Mouse (Mus musculus) cerebellum, adult 9-10 months (tissue): ENCODE data around the gene Htatip2.

Source experiments
- DNase-seq: peaks from one replicate; pipeline ENCODE4 v3.0.0; 2022

The Htatip2 gene

GRCm38 (mm10) chr7:49786618-49787382, 27.9 kb downstream of the Htatip2 start:
- no peak for DNase-seq

GRCm38 (mm10) chr7:49787383-49787645, 28.4 kb downstream of the Htatip2 start:
- no peak for DNase-seq

GRCm38 (mm10) chr7:49794304-49794703, 35.4 kb downstream of the Htatip2 start:
- DNase-seq: no peak

GRCm38 (mm10) chr7:49797171-49797570, 38.3 kb downstream of the Htatip2 start:
- no peak for DNase-seq

GRCm38 (mm10) chr7:49803511-49803910, 44.6 kb downstream of the Htatip2 start:
- DNase-seq: no peak

GRCm38 (mm10) chr7:49804638-49805165, 45.8 kb downstream of the Htatip2 start:
- DNase-seq: no peak

DNA sequence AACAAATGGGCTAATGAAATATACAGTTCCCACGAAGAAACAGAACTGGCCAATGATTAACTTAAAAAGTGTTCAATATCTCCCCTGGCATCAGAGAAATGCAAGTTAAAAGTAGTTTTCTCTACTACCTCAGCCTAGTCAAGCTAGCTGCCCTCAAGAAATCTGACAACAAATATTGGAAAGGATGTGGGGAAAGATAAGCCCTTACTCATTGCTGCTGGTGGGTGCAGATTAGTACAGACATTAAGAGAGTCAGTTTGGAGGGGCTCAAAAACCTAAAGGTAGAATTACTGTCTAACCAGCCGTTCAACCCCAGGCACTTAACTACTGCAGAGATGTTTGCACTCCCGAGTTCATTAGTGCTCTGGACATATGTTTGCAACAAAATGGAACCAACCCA, 46.7 kb downstream of the Htatip2 start:
- DNase-seq: no peak

GRCm38 (mm10) chr7:49807093-49807682, 48.3 kb downstream of the Htatip2 start:
- no peak for DNase-seq

GRCm38 (mm10) chr7:49807846-49808622, 49.1 kb downstream of the Htatip2 start:
- no peak for DNase-seq

- no peak for DNase-seq
Measured at GRCm38 (mm10) chr7:49809100-49809499, 50.2 kb downstream of the Htatip2 start.

- DNase-seq: no peak
Measured at GRCm38 (mm10) chr7:49809562-49809961, 50.6 kb downstream of the Htatip2 start.

GRCm38 (mm10) chr7:49811346-49811745, 52.4 kb downstream of the Htatip2 start:
- DNase-seq: no peak

- no peak for DNase-seq
Measured at GRCm38 (mm10) chr7:49819393-49819792, 60.5 kb downstream of the Htatip2 start.

DNA sequence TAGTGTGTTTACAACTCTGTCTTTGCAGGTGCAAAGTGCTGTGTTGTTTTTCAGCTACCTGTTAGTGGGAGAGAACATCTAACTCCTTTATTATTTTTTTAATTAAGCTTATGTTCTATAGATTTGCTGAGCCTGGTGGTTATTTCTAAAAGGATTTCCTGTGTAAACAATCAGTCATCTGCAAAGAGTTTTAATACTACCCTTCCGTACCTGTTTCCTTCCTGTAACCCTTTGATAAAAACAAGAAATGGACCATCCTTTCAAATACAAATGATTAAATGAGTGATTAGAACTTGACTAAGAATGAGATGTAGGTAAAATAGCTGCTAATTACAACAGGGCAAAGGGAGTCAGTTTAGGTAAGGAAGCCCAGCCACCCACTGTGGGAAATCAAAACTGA, 62.5 kb downstream of the Htatip2 start:
- no peak for DNase-seq

- DNase-seq: no peak
Measured at GRCm38 (mm10) chr7:49822028-49822427, 63.1 kb downstream of the Htatip2 start.
